Mouse (Mus musculus): ENCODE data around the gene Fam189b. TPM values are rescaled to one million over a fixed set of nuclear protein-coding genes. Genes with fewer than 3 reads are reported as not detected.
A peak's percentile ranks its signal among the peaks of the same experiment; 100 is the strongest.

Fam189b gene
- total and polyA plus RNA-seq, 2 experiments: 0.09 to 4.1 TPM

- TF ChIP-seq CTCF (IDR thresholded peaks at IDR 0.05; ENCODE audit: low read depth, low read length): no peak
- no peak for TF ChIP-seq POLR2A (IDR thresholded peaks at IDR 0.05; ENCODE audit: extremely low read depth, insufficient read depth, low read length)
- Histone ChIP-seq H3K36me3 (ENCODE audit: control insufficient read depth, insufficient read depth, low read length) (peaks cover 12% of the 10 kb centered on the region; the same call in 1 of the 2 replicates), H3K4me1 (ENCODE audit: control insufficient read depth, insufficient read depth, low read length) (no peaks in the 10 kb centered on the region), H3K4me3 (ENCODE audit: insufficient read depth, low read depth, low read length) (no peak overlapping the region), H3K9ac (ENCODE audit: low read depth, low read length) (no peak overlapping the region), H3K79me2 (ENCODE audit: control insufficient read depth, insufficient read depth, low read length) (no peaks in the 10 kb centered on the region), H3K27ac (replicated peaks; ENCODE audit: insufficient read depth, low read depth, low read length) (no peak overlapping the region), H3K27me3 (ENCODE audit: control insufficient read depth, insufficient read depth, low read length) (no peaks in the 10 kb centered on the region)
- DNase-seq (ENCODE audit: extremely low read depth, low read depth, low spot score): no peak
- 90% methylated on average over 6 of the region's 6 CpGs for WGBS
Observed at GRCm38 (mm10) chr3:89208736-89209135, 25.8 kb downstream of the Fam189b start.

GRCm38 (mm10) chr3:89209731-89210130 is 26.8 kb downstream of the Fam189b start:
- Histone ChIP-seq H3K4me3 (ENCODE audit: insufficient read depth, low read depth, low read length) (no peak overlapping the region), H3K79me2 (ENCODE audit: control insufficient read depth, insufficient read depth, low read length) (no peaks in the 10 kb centered on the region), H3K9ac (ENCODE audit: low read depth, low read length) (no peak overlapping the region), H3K4me1 (ENCODE audit: control insufficient read depth, insufficient read depth, low read length) (no peaks in the 10 kb centered on the region; the same call in 1 of the 2 replicates), H3K36me3 (ENCODE audit: control insufficient read depth, insufficient read depth, low read length) (peaks cover 9% of the 10 kb centered on the region; the same call in 1 of the 2 replicates), H3K27me3 (ENCODE audit: control insufficient read depth, insufficient read depth, low read length) (no peaks in the 10 kb centered on the region), H3K27ac (replicated peaks; ENCODE audit: insufficient read depth, low read depth, low read length) (no peak overlapping the region)
- DNase-seq (ENCODE audit: extremely low read depth, low read depth, low spot score): no peak
- TF ChIP-seq POLR2A (IDR thresholded peaks at IDR 0.05; ENCODE audit: extremely low read depth, insufficient read depth, low read length) (no peak), CTCF (IDR thresholded peaks at IDR 0.05; ENCODE audit: low read depth, low read length) (no peak)
- 95% methylated on average over 7 of the region's 7 CpGs for WGBS

- Histone ChIP-seq H3K9ac (ENCODE audit: low read depth, low read length) (no peak overlapping the region), H3K79me2 (ENCODE audit: control insufficient read depth, insufficient read depth, low read length) (no peaks in the 10 kb centered on the region), H3K27ac (replicated peaks; ENCODE audit: insufficient read depth, low read depth, low read length) (no peak overlapping the region), H3K4me3 (ENCODE audit: insufficient read depth, low read depth, low read length) (no peak overlapping the region), H3K27me3 (ENCODE audit: control insufficient read depth, insufficient read depth, low read length) (no peaks in the 10 kb centered on the region), H3K36me3 (ENCODE audit: control insufficient read depth, insufficient read depth, low read length) (peaks cover 7% of the 10 kb centered on the region; the same call in 1 of the 2 replicates), H3K4me1 (ENCODE audit: control insufficient read depth, insufficient read depth, low read length) (no peaks in the 10 kb centered on the region; the same call in 1 of the 2 replicates)
- WGBS: 52% methylated on average over 13 of the region's 13 CpGs
- peak; percentile 28 for DNase-seq (ENCODE audit: extremely low read depth, low read depth, low spot score)
- no peak for TF ChIP-seq POLR2A (IDR thresholded peaks at IDR 0.05; ENCODE audit: extremely low read depth, insufficient read depth, low read length)
- no peak for TF ChIP-seq CTCF (IDR thresholded peaks at IDR 0.05; ENCODE audit: low read depth, low read length)
Observed at GRCm38 (mm10) chr3:89210162-89210561, 27.2 kb downstream of the Fam189b start.

- Histone ChIP-seq H3K4me3 (ENCODE audit: insufficient read depth, low read depth, low read length) (no peak overlapping the region), H3K27me3 (ENCODE audit: control insufficient read depth, insufficient read depth, low read length) (no peaks in the 10 kb centered on the region), H3K36me3 (ENCODE audit: control insufficient read depth, insufficient read depth, low read length) (peaks cover 5% of the 10 kb centered on the region; the same call in 1 of the 2 replicates), H3K9ac (ENCODE audit: low read depth, low read length) (no peak overlapping the region), H3K4me1 (ENCODE audit: control insufficient read depth, insufficient read depth, low read length) (no peaks in the 10 kb centered on the region; the same call in 1 of the 2 replicates), H3K79me2 (ENCODE audit: control insufficient read depth, insufficient read depth, low read length) (no peaks in the 10 kb centered on the region), H3K27ac (replicated peaks; ENCODE audit: insufficient read depth, low read depth, low read length) (no peak overlapping the region)
- 56% methylated on average over 7 of the region's 7 CpGs for WGBS
- no peak for TF ChIP-seq CTCF (IDR thresholded peaks at IDR 0.05; ENCODE audit: low read depth, low read length)
- no peak for TF ChIP-seq POLR2A (IDR thresholded peaks at IDR 0.05; ENCODE audit: extremely low read depth, insufficient read depth, low read length)
- DNase-seq (ENCODE audit: extremely low read depth, low read depth, low spot score): no peak
Observed at GRCm38 (mm10) chr3:89210731-89211130, 27.8 kb downstream of the Fam189b start.

- H3K27me3 ChIP-seq (ENCODE audit: control insufficient read depth, insufficient read depth, low read length): no peaks in the 10 kb centered on the region
- H3K36me3 ChIP-seq (ENCODE audit: control insufficient read depth, insufficient read depth, low read length): no peaks in the 10 kb centered on the region; the same call in 1 of the 2 replicates
- no peaks in the 10 kb centered on the region for H3K79me2 ChIP-seq (ENCODE audit: control insufficient read depth, insufficient read depth, low read length)
- peak overlapping the region; percentile 77 for H3K9ac ChIP-seq (ENCODE audit: low read depth, low read length)
- under 1% methylated on average over 69 of the region's 69 CpGs for WGBS
- H3K4me3 ChIP-seq (ENCODE audit: insufficient read depth, low read depth, low read length): peak overlapping the region; percentile 96
- TF ChIP-seq POLR2A (IDR thresholded peaks at IDR 0.05; ENCODE audit: extremely low read depth, insufficient read depth, low read length): 0 out of 2 replicates have a peak, but pooled peaks have one; percentile 19
- no peak for TF ChIP-seq CTCF (IDR thresholded peaks at IDR 0.05; ENCODE audit: low read depth, low read length)
- H3K4me1 ChIP-seq (ENCODE audit: control insufficient read depth, insufficient read depth, low read length): no peaks in the 10 kb centered on the region; the same call in 1 of the 2 replicates
- peak overlapping the region; percentile 62 for H3K27ac ChIP-seq (replicated peaks; ENCODE audit: insufficient read depth, low read depth, low read length)
- DNase-seq (ENCODE audit: extremely low read depth, low read depth, low spot score): peak; percentile 78
Observed at GRCm38 (mm10) chr3:89213803-89214530, 31.0 kb downstream of the Fam189b start.

Data from liver, adult 2 months (tissue).